Mouse (Mus musculus) olfactory bulb, adult 2 months (tissue): ENCODE results near the gene Nme2.

ENCODE experiments used
- CTCF ChIP-seq: fragments of 200-500 bp; IDR thresholded peaks from 2 replicates; pipeline ENCODE4 v1.5.1; 2012; ENCODE audit warnings: low read depth, mild to moderate bottlenecking, low read length, moderate library complexity; ENCODE audit not compliant: insufficient read depth
- POLR2A ChIP-seq: fragments of 200-500 bp; IDR thresholded peaks from 2 replicates; pipeline ENCODE4 v1.6.1; 2012; ENCODE audit warnings: mild to moderate bottlenecking, low read depth, low read length, moderate library complexity; ENCODE audit not compliant: insufficient read depth

DNA sequence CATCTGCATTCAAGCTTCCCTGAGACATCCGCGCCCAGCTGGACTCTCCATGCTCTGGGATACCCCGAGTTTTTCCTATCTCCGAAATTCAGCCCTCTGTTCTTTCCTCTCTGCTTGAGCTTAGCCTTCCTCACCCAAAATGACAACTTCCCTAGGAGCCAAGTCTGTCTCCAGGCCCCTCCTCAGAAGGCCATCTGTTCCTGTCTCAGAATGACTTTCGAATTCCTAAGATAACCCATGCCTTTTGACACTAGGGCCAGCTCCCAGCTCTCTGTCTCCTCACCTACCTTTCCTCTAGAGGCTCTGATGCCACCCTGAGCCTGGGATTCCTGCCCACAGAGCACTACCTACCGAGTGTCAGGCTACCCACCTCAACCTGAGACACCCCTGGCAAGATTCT is at the start of gene Nme2:
- TF ChIP-seq POLR2A, result no peak
- no peak for TF ChIP-seq CTCF
